Mouse (Mus musculus): ENCODE measurements around the gene Samd4b. TPM values are rescaled to one million over a fixed set of nuclear protein-coding genes. Genes with fewer than 3 reads are reported as not detected.

The Samd4b gene
- total and polyA plus RNA-seq, 3 experiments: 4.4 to 88.8 (median 75.9) TPM

DNA sequence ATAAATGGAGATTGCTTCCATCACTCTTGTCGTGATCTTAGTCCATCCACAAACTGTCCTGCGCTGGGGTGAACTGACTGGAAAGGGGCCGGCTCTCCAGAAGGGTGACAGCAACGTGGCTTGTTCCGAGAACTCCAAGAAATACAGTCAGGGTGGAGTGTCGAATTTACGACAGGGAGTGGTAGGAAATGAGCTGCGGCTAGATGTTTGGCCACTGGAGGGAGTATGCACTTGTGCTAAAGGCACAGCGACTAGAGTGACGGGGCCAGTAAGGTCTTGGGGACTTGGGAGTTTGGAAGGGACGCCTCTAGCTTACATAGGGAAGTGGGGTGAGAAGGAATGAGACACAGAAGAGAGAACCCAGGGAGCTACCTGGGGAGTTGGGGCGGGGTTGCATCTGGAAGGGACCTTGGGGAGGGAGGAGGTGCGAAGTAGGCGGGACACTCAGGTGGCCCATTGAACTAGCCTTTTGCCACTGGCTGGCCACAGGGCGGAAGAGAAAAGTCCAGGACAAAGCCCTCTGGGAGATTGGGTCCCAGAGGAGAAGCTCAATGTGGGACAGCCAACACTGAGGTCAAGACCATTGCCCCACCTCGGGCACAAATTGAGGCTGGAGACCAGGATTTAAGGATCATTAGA is 160.9 kb downstream of the Samd4b start, which contains the start of gene Gmfg:
Gene Gmfg (plus strand): TSS at position 516 of the 639 bp plus-strand sequence.
- no peak for TF ChIP-seq TAL1 (conservative IDR thresholded peaks at IDR 0.05; ENCODE audit: low read depth, low read length)
- peak; percentile 56; the same call in 1 of the 2 replicates for TF ChIP-seq CTCF (IDR thresholded peaks at IDR 0.05; ENCODE audit: low read depth, low read length)
- peaks cover 58% of the 10 kb centered on the region for H3K4me1 ChIP-seq (ENCODE audit: insufficient read depth, low read depth, low read length)

DNA sequence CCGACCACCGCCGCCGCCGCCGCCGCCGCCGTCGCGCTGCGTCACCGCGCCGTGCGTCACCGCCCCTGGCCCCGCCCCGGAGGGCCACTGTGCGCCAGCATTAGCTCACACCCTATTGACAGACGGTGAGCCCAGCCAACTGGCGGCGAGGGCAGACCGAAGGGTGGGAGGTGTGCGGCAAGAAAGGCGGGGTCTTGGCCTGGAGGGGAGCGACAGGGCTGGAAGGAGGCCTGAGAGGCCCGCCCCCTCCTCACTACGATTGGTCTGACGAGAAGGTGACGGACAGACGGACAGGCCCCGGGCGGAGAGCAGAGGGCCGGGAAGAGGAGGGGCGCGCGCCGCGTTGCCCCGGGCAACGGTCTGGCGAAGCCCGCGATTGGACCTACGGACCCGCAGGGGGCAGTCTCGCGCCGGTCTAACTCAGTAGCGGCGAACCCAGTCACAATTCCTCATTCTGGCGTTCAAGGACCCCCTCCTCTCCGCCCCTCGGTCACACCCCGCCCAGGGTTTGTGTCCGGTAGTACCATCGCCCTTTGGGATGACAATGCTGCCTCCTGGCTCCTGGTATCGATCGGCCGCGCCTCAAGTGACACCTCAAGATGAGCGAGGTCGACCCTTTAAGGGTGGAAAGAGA is 161.6 kb downstream of the Samd4b start:
- Histone ChIP-seq H3K4me3 (ENCODE audit: low read depth, low read length) (peak overlapping the region; percentile 78), H3K4me1 (ENCODE audit: insufficient read depth, low read depth, low read length) (peaks cover 59% of the 10 kb centered on the region), H3K36me3 (replicated peaks) (peaks cover 9% of the 10 kb centered on the region), H3K27me3 (ENCODE audit: insufficient read depth, low read length) (no peaks in the 10 kb centered on the region), H3K9me3 (replicated peaks) (no peaks in the 10 kb centered on the region)
- TF ChIP-seq POLR2AphosphoS5 (IDR thresholded peaks at IDR 0.05; ENCODE audit: insufficient replicate concordance, low read depth, low read length): no peak
- TF ChIP-seq CTCF (IDR thresholded peaks at IDR 0.05; ENCODE audit: low read depth, low read length): no peak
- no peak for TF ChIP-seq GATA1 (IDR thresholded peaks at IDR 0.05; ENCODE audit: borderline replicate concordance, low read length)
- no peak for TF ChIP-seq GATA2 (IDR thresholded peaks at IDR 0.05; ENCODE audit: borderline replicate concordance, low read depth, low read length)
- no peak for TF ChIP-seq TAL1 (conservative IDR thresholded peaks at IDR 0.05; ENCODE audit: low read depth, low read length)
- ATAC-seq (ENCODE audit: extremely low read depth, insufficient number of reproducible peaks, low FRiP score, poor library complexity, severe bottlenecking) (peak; percentile 96), DNase-seq (ENCODE audit: low spot score) (peak; percentile 97)

More for the DNA sequence above, 160.9 kb downstream of the Samd4b start, which contains the start of gene Gmfg:
- H3K9me3 ChIP-seq (replicated peaks): no peaks in the 10 kb centered on the region
- peaks cover 6% of the 10 kb centered on the region for H3K36me3 ChIP-seq (replicated peaks)
- ATAC-seq (ENCODE audit: extremely low read depth, insufficient number of reproducible peaks, low FRiP score, poor library complexity, severe bottlenecking) (peak; percentile 29), DNase-seq (ENCODE audit: low spot score) (peak; percentile 75)
- peak within 1 kb of the TSS; percentile 78 for H3K4me3 ChIP-seq (ENCODE audit: low read depth, low read length)
- no peaks in the 10 kb centered on the region for H3K27me3 ChIP-seq (ENCODE audit: insufficient read depth, low read length)

DNA sequence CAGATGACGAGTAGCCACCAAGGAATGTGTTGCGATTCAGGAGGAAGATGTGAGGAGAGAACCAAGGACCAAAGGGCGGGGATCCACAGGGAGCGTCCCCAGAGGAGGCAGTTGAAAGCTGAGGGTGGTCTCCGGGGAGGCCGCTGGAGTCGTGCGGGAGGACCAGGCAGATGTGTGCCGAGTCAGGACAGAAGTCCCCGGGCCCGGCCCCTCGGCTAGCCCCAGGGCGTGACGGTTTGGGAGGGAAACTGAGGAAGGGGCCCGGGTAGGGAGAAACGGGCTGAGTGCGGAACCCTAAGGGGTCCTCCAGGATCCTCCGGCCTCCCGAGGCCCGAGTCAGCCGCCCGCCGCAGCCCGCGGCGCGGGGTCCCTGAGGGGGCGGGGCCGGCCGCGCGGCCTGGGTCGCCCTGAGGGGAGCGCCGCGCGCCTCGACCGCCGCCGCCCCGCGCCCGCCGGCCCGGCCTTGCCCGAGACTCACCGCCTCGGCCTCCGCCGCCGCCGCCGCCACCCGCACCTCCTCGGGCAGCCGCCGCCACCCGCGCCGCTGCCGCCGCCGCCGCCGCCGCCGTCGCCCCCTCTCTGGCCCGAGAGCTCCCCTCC is 162.2 kb downstream of the Samd4b start:
- TF ChIP-seq POLR2AphosphoS5 (IDR thresholded peaks at IDR 0.05; ENCODE audit: insufficient replicate concordance, low read depth, low read length) (no peak), GATA2 (IDR thresholded peaks at IDR 0.05; ENCODE audit: borderline replicate concordance, low read depth, low read length) (no peak), GATA1 (IDR thresholded peaks at IDR 0.05; ENCODE audit: borderline replicate concordance, low read length) (no peak), TAL1 (conservative IDR thresholded peaks at IDR 0.05; ENCODE audit: low read depth, low read length) (no peak), CTCF (IDR thresholded peaks at IDR 0.05; ENCODE audit: low read depth, low read length) (no peak)
- peaks cover 61% of the 10 kb centered on the region for H3K4me1 ChIP-seq (ENCODE audit: insufficient read depth, low read depth, low read length)
- no peak for DNase-seq (ENCODE audit: low spot score)
- no peak for ATAC-seq (ENCODE audit: extremely low read depth, insufficient number of reproducible peaks, low FRiP score, poor library complexity, severe bottlenecking)
- H3K27me3 ChIP-seq (ENCODE audit: insufficient read depth, low read length): no peaks in the 10 kb centered on the region
- H3K36me3 ChIP-seq (replicated peaks): peaks cover 13% of the 10 kb centered on the region
- peak overlapping the region; percentile 78 for H3K4me3 ChIP-seq (ENCODE audit: low read depth, low read length)
- H3K9me3 ChIP-seq (replicated peaks): no peaks in the 10 kb centered on the region

DNA sequence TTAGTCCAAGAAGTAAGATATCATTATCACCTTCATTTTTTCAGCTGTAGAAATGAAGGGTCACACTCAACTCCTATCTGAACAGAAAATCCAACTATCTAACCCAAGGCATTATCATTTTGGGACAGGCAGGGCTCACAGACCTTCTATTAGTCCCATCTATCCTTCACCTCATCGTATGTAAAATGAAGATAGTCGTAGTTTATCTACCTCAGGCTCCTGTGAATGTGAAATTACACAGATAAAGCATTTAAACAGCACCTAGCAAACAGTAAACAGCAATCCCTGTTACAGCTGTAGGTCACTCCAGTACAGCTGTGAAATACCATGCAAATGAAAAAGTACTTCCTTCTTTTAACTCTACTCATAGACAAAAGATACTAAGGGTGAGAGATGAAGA is 165.7 kb downstream of the Samd4b start:
- ATAC-seq (ENCODE audit: extremely low read depth, insufficient number of reproducible peaks, low FRiP score, poor library complexity, severe bottlenecking) (no peak; the same call in 1 of the 2 replicates), DNase-seq (ENCODE audit: low spot score) (no peak)
- Histone ChIP-seq H3K36me3 (replicated peaks) (peaks cover 38% of the 10 kb centered on the region), H3K27me3 (ENCODE audit: insufficient read depth, low read length) (no peaks in the 10 kb centered on the region), H3K4me3 (ENCODE audit: low read depth, low read length) (no peak overlapping the region), H3K4me1 (ENCODE audit: insufficient read depth, low read depth, low read length) (peaks cover 58% of the 10 kb centered on the region), H3K9me3 (replicated peaks) (no peaks in the 10 kb centered on the region)
- TF ChIP-seq TAL1 (conservative IDR thresholded peaks at IDR 0.05; ENCODE audit: low read depth, low read length) (peak; percentile 74), POLR2AphosphoS5 (IDR thresholded peaks at IDR 0.05; ENCODE audit: insufficient replicate concordance, low read depth, low read length) (no peak)

DNA sequence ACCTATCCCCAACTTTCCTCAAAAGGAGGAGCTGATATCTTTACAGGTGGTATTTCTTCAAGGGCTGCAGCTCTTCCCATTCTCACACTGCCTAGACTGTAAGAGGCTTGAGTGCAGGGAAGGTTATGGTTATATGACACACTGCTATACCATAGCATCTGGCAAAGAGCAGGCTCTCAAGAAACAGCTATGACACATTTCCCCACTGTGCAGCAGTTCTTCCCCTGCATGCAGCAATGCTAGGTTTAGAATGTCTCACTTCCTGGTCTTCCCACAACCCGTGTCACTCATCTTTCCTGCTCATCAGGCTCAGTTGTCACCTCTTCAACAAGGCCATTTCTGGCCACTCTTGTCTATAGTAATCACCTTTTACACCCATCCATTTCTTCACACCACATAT is 167.4 kb downstream of the Samd4b start:
- Histone ChIP-seq H3K27me3 (ENCODE audit: insufficient read depth, low read length) (no peaks in the 10 kb centered on the region), H3K9me3 (replicated peaks) (no peaks in the 10 kb centered on the region), H3K4me3 (ENCODE audit: low read depth, low read length) (no peak overlapping the region), H3K36me3 (replicated peaks) (peaks cover 48% of the 10 kb centered on the region), H3K4me1 (ENCODE audit: insufficient read depth, low read depth, low read length) (peaks cover 48% of the 10 kb centered on the region)
- no peak for TF ChIP-seq CTCF (IDR thresholded peaks at IDR 0.05; ENCODE audit: low read depth, low read length)
- no peak for TF ChIP-seq GATA1 (IDR thresholded peaks at IDR 0.05; ENCODE audit: borderline replicate concordance, low read length)
- no peak for TF ChIP-seq POLR2AphosphoS5 (IDR thresholded peaks at IDR 0.05; ENCODE audit: insufficient replicate concordance, low read depth, low read length)
- TF ChIP-seq TAL1 (conservative IDR thresholded peaks at IDR 0.05; ENCODE audit: low read depth, low read length): no peak
- no peak for TF ChIP-seq GATA2 (IDR thresholded peaks at IDR 0.05; ENCODE audit: borderline replicate concordance, low read depth, low read length)
- DNase-seq (ENCODE audit: low spot score) (no peak), ATAC-seq (ENCODE audit: extremely low read depth, insufficient number of reproducible peaks, low FRiP score, poor library complexity, severe bottlenecking) (no peak)

DNA sequence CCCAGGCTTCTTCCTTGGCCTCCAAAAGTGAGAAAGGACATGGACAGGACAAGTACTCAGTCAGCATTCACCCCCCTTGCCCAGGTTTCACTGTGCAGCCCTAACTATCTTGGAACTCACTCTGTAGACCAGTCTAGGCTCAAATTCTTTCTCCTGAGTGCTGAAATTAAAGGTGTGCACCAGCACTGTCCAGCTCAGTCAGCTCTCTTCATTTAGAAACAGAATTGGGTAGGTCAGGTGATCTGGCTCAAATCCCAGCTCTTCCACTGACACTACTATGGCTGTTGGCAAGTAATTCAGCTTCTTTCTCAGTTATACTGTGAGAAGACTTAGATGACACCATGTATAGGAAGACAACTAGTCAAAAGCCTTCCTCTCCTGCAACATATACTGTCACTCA is 170.2 kb downstream of the Samd4b start:
- DNase-seq (ENCODE audit: low spot score) (no peak), ATAC-seq (ENCODE audit: extremely low read depth, insufficient number of reproducible peaks, low FRiP score, poor library complexity, severe bottlenecking) (no peak)
- TF ChIP-seq TAL1 (conservative IDR thresholded peaks at IDR 0.05; ENCODE audit: low read depth, low read length) (no peak), POLR2AphosphoS5 (IDR thresholded peaks at IDR 0.05; ENCODE audit: insufficient replicate concordance, low read depth, low read length) (no peak), CTCF (IDR thresholded peaks at IDR 0.05; ENCODE audit: low read depth, low read length) (no peak)
- no peaks in the 10 kb centered on the region for H3K27me3 ChIP-seq (ENCODE audit: insufficient read depth, low read length)
- H3K4me3 ChIP-seq (ENCODE audit: low read depth, low read length): no peak overlapping the region
- H3K9me3 ChIP-seq (replicated peaks): no peaks in the 10 kb centered on the region
- peaks cover 27% of the 10 kb centered on the region for H3K4me1 ChIP-seq (ENCODE audit: insufficient read depth, low read depth, low read length)
- H3K36me3 ChIP-seq (replicated peaks): peaks cover 62% of the 10 kb centered on the region
